Comparison of ENCODE assay signal across 26 mouse cellular contexts in genomic region chr16:97877502-97877901, GRCm38 (mm10).
"Had no signal": no experiment of that assay in that cellular context is flagged by ENCODE, and none has a peak within 500 bp of the region (broad histone marks: within the 10 kb centered on the region; RNA-seq: fewer than 3 reads in every experiment).

No protein-coding gene starts in this region.

- H3K9me3 ChIP-seq: embryonic facial prominence, embryonic 10.5 days; embryonic facial prominence, embryonic 12.5 days; embryonic facial prominence, embryonic 13.5 days; embryonic facial prominence, embryonic 15.5 days; forebrain, embryonic 10.5 days; forebrain, embryonic 12.5 days; forebrain, embryonic 13.5 days; forebrain, embryonic 15.5 days had no signal

- ATAC-seq: forebrain, embryonic 13.5 days; forebrain, embryonic 14.5 days; forebrain, embryonic 15.5 days; forebrain, embryonic 16.5 days; forebrain, postnatal 0 days had no signal

- H3K4me1 ChIP-seq: embryonic facial prominence, embryonic 10.5 days; embryonic facial prominence, embryonic 12.5 days; embryonic facial prominence, embryonic 13.5 days; embryonic facial prominence, embryonic 15.5 days; forebrain, embryonic 10.5 days; forebrain, embryonic 12.5 days; forebrain, embryonic 13.5 days; forebrain, embryonic 15.5 days had no signal

- H3K9ac ChIP-seq: embryonic facial prominence, embryonic 12.5 days; embryonic facial prominence, embryonic 13.5 days; embryonic facial prominence, embryonic 15.5 days; forebrain, embryonic 12.5 days; forebrain, embryonic 13.5 days; forebrain, embryonic 15.5 days; forebrain, postnatal 0 days had no signal

- H3K4me3 ChIP-seq: embryonic facial prominence, embryonic 10.5 days; embryonic facial prominence, embryonic 12.5 days; embryonic facial prominence, embryonic 13.5 days; embryonic facial prominence, embryonic 15.5 days; erythroblast, embryonic 14.5 days; forebrain, embryonic 10.5 days; forebrain, embryonic 12.5 days; forebrain, embryonic 13.5 days; forebrain, embryonic 15.5 days; heart, adult 2 months had no signal

- H3K27me3 ChIP-seq: embryonic facial prominence, embryonic 12.5 days; embryonic facial prominence, embryonic 13.5 days; embryonic facial prominence, embryonic 15.5 days; forebrain, embryonic 12.5 days; forebrain, embryonic 13.5 days; forebrain, embryonic 15.5 days had no signal

- H3K4me2 ChIP-seq: embryonic facial prominence, embryonic 12.5 days; embryonic facial prominence, embryonic 13.5 days; embryonic facial prominence, embryonic 15.5 days; forebrain, embryonic 12.5 days; forebrain, embryonic 13.5 days; forebrain, embryonic 15.5 days had no signal

- DNase-seq: cerebellum, adult 8-10 months; cerebellum, adult 9-10 months; cerebellum, adult 9-11 months; cerebellum, postnatal 10 days; cerebellum, postnatal 14 days; cerebellum, postnatal 25 days; cerebellum, postnatal 36 days; embryo, embryonic 11 days; forebrain, postnatal 0 days; gastrocnemius, postnatal 10 days; gastrocnemius, postnatal 25 days; gastrocnemius, postnatal 36 days; heart, adult 11 months; heart, adult 18-20 months; heart, adult 2 months had no signal

- H3K27ac ChIP-seq: embryonic facial prominence, embryonic 10.5 days; embryonic facial prominence, embryonic 12.5 days; embryonic facial prominence, embryonic 13.5 days; embryonic facial prominence, embryonic 15.5 days; forebrain, embryonic 10.5 days; forebrain, embryonic 12.5 days; forebrain, embryonic 13.5 days; forebrain, embryonic 15.5 days; heart, adult 2 months had no signal
